Mouse (Mus musculus): Measurements from ENCODE around the gene Crisp2. TPM values are rescaled to one million over a fixed set of nuclear protein-coding genes. Genes with fewer than 3 reads are reported as not detected.

The Crisp2 gene
- polyA plus RNA-seq, 1 experiment from 2014 or later: not detected

Other genes with a start within 250 kb of the Crisp2 start
- not detected in 2 replicates for gene Esp6, start 245.5 kb downstream of the Crisp2 start, polyA plus RNA-seq (2016; fragmentation: Nextera tagmentation; extraction: Ambion mirVana)
- gene Esp4, start 208.4 kb downstream of the Crisp2 start, polyA plus RNA-seq (2016; fragmentation: Nextera tagmentation; extraction: Ambion mirVana): not detected in 2 replicates
- gene Esp3, start 174.9 kb downstream of the Crisp2 start, polyA plus RNA-seq (2016; fragmentation: Nextera tagmentation; extraction: Ambion mirVana): not detected in 2 replicates
- gene Esp1, start 79.9 kb downstream of the Crisp2 start, polyA plus RNA-seq (2016; fragmentation: Nextera tagmentation; extraction: Ambion mirVana): not detected in 2 replicates
- 3.3 and 3.7 TPM in 2 replicates for gene Rhag, start 4.1 kb upstream of the Crisp2 start, polyA plus RNA-seq (2016; fragmentation: Nextera tagmentation; extraction: Ambion mirVana)
- gene 9130008F23Rik, start 73.6 kb upstream of the Crisp2 start, polyA plus RNA-seq (2016; fragmentation: Nextera tagmentation; extraction: Ambion mirVana): 0.81 and 1.2 TPM in 2 replicates
- gene Glyatl3, start 107.3 kb upstream of the Crisp2 start, polyA plus RNA-seq (2016; fragmentation: Nextera tagmentation; extraction: Ambion mirVana): not detected in 2 replicates
- gene Mut, start 127.7 kb upstream of the Crisp2 start, polyA plus RNA-seq (2016; fragmentation: Nextera tagmentation; extraction: Ambion mirVana): 27.1 and 30.3 TPM in 2 replicates
- gene Cenpq, start 128.0 kb upstream of the Crisp2 start, polyA plus RNA-seq (2016; fragmentation: Nextera tagmentation; extraction: Ambion mirVana): 20.5 and 24.9 TPM in 2 replicates